Mouse (Mus musculus) embryonic fibroblast, embryonic 13.5 days (primary cell): ENCODE data around the gene 1700074P13Rik.

Experiments
- CTCF ChIP-seq: IDR thresholded peaks from 2 replicates; pipeline ENCODE4 v1.5.1; 2011; ENCODE audit warnings: mild to moderate bottlenecking, control low read depth, low read length, moderate library complexity, borderline replicate concordance; ENCODE audit not compliant: insufficient read depth
- POLR2A ChIP-seq: IDR thresholded peaks from 2 replicates; pipeline ENCODE4 v1.6.1; 2011; ENCODE audit warnings: low read depth, mild to moderate bottlenecking, control low read depth, low read length, moderate library complexity

DNA sequence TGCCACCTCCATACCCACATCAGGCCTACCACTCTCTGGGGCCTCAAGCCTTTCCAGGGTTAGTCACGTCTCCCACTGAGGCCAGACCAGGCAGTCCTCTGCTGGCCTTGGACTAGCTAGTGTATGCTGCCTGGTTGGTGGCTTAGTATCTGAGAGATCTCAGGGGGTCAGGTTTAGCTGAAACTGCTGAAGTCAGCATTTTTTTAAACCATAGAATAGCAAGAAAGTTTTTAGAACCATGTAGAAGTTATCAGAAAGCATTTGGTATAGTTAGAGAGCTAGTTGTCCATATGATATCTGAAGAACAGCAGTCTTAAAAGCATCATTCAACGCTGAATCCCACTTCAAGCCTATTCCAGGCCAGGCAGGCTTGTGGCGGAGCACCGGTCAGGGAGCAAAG lies 20.4 kb downstream of the 1700074P13Rik start:
- TF ChIP-seq POLR2A (no peak), CTCF (no peak)
